Mouse (Mus musculus) c-Kit-positive CD71-negative TER-119-negative erythroid progenitor cells, embryonic 14.5 days (primary cell): ENCODE measurements around the gene B230118H07Rik.

Experiments
- DNase-seq: peaks from one replicate; pipeline ENCODE4 v3.0.0-alpha.2; 2013; ENCODE audit warnings: low read depth

The B230118H07Rik gene

GRCm38 (mm10) chr2:101638979-101639839, 10.1 kb downstream of the B230118H07Rik start:
- DNase-seq, result no peak

DNA sequence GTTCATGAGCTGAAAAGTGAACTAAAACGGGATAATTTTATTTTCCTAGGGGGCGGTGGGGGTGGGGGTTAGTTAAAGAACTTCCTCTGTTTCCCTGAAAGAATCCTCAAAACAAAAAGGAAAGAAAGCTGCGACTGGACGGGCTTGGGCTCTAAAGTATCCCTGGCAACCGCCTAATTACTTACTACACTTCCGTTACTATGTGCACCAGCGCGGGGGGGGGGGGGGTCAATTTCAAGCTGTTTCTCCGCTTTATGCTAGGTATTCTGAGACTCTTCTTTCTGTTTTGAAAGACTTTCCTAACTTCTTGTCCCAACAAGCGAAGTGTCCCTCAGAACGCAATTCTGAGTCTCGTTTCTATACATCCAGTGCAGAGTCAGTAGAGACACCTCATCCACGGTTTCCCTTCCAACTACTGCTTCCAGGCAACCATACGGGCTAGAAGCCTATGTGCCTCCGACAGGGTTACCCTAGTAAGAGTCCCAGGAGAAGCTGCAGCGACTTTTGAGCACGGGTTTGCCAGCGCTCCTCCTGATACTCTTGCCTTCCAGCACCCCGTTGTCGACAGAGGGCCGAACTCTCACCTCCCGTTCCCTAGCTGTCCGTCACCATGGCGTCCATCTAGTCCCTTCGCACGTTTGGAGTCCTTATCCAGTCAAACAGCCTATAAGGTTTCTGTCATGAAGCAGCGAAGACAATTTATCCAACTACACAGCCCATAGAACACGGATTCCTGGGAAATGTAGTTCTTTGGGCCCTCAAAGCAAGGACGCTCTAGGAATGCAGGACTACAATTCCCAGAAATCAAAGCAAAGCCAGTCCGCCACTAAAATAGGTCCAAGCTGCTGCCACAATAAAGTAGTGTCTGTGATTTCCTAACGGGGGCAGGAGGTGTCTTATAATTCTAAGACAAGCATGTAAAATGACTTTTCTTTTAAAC, 20.8 kb downstream of the B230118H07Rik start:
- DNase-seq, result peak; percentile 82

DNA sequence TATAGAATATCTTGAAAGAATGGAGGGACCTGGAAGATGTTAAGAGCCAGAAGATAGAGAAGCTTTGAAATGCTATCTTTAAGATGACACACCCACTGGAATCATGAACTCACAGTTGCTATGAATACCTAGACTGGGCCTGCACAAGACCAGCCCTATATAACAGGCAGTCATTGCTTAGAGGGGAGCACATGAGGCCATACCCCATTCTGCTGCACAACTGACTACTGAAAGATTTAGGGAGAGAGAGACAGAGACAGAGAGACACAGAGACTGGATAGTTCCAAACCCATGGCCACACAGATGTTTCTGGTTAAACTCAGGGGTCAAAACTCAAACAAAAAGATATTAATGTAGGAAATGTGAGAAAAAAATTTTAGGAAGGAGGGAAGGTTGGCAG, 22.1 kb downstream of the B230118H07Rik start:
- DNase-seq, result no peak

- no peak for DNase-seq
These were observed 24.8 kb downstream of the B230118H07Rik start, which contains the start of gene Rag2 for GRCm38 (mm10) chr2:101624526-101624925. Rag2 (plus strand) TSS chr2:101624718.

DNA sequence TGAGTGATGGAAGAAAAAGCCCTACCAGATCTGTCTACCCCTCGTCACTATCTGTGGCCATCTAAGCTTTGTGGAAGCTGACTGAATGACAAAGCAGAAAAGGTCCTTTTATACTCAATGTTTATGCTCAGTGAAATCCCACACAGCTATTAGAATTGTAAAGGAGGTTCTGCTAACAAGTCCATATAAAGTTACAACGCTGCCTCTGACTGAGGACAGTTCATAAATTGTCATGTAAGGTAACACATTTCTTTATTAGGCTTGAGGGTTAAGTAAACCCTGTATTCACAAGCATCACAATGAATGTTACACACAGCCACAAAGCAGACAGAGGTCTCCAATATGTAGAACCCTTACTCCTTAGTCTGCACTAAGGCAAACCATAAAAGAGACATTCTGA, 25.3 kb downstream of the B230118H07Rik start:
- DNase-seq, result no peak

DNA sequence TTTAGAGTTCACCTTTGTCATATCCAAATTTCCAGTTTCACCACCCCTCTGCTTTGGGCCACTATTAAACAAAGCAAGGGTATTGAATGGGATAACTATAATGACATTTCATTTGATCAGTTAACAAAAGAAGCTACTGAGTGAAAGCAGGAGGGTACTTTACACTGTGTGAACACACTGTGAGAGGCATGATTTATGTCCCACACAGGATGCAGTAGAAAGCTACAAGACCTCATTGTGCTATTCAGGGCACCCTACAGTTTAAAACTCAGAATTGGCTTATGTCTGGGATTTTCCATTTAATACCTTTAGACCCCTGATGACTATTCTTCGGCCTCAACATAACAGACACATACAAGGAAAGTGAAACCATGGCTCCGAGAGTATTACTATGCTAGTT, 26.3 kb downstream of the B230118H07Rik start:
- DNase-seq, result no peak

- DNase-seq, result no peak
These were observed 27.7 kb downstream of the B230118H07Rik start for GRCm38 (mm10) chr2:101621611-101622010.

DNA sequence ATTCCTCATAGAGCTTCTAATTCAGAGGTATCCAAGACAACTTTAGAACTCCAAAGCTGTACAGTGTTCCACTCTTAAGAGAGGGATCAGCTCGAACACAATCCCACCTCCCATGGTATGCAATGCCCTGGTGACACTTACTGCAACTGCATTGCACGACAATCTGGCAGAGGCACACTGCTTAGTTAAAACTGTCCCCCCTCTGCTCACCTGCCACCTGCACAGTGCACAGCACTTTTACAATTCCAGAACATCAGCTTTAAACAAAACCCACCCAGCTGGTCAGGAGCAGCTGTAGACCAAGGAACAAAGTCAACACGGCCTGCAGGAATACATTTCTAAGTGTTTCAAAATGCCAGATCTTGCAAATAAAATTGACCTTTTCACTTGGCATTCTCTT, 28.4 kb downstream of the B230118H07Rik start:
- DNase-seq, result no peak

DNA sequence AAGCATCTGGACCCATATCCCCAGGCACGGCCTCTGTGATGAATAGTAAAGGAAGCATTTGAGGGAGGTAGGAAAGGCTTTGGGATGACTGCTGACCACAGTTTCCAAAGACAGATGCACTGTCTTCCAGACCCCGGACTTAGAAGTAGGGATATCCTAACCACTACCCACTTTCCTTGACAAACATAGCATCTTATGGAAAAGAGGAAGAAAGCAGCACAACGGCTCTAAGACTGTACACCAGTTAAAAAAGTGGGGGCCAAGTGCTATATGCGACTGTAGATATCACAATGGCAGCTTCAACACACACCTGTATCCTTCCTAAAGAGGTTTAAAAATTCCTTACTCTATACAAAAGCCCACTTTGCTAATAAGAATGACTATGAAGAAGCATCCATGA, 31.0 kb downstream of the B230118H07Rik start:
- no peak for DNase-seq

DNA sequence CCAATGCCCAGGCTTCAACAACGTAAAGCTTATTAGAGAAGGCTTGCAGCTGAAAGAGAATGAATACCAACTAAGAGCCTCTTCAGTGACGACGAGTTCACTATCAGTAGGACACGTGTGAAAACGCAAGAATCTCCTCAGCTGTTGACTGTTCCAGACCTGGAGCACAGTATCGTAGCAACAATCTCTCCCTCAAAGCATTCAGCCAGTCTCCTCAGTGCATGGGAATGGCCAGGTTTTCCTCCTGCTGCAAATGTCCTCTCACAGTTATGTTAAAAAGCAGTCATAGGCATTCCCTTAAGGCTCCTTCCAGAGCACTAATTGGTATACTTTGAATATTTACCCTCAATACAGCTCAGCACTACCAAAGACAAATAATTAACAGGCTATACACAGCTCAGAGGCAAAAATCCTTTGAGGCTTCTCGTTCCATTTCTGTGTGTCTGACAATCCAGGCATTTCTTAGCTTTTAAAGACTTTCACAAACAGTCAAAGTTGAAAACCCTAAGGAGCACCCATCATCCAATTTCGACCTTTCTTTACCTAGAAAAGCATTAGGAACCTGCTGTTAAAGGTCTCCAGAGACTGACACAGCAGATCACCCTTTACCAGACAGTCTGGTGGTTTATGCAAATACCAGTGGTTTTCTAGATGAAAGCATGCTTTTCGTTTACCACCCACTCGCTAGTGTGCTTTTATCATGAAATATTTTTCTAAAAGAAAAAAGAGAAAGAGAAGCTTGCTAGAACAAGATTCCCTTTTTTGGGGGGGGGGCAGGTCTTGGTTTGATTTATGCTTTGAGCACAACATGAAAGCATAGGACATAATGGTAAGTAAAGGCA, 33.6 kb downstream of the B230118H07Rik start:
- DNase-seq, result no peak

GRCm38 (mm10) chr2:101610861-101611260, 38.5 kb downstream of the B230118H07Rik start:
- no peak for DNase-seq

- DNase-seq, result no peak
These were observed 41.0 kb downstream of the B230118H07Rik start for GRCm38 (mm10) chr2:101608232-101608894.

- DNase-seq, result no peak
These were observed 46.2 kb downstream of the B230118H07Rik start for GRCm38 (mm10) chr2:101603099-101603498.

- no peak for DNase-seq
These were observed 48.6 kb downstream of the B230118H07Rik start for GRCm38 (mm10) chr2:101600703-101601102.

DNA sequence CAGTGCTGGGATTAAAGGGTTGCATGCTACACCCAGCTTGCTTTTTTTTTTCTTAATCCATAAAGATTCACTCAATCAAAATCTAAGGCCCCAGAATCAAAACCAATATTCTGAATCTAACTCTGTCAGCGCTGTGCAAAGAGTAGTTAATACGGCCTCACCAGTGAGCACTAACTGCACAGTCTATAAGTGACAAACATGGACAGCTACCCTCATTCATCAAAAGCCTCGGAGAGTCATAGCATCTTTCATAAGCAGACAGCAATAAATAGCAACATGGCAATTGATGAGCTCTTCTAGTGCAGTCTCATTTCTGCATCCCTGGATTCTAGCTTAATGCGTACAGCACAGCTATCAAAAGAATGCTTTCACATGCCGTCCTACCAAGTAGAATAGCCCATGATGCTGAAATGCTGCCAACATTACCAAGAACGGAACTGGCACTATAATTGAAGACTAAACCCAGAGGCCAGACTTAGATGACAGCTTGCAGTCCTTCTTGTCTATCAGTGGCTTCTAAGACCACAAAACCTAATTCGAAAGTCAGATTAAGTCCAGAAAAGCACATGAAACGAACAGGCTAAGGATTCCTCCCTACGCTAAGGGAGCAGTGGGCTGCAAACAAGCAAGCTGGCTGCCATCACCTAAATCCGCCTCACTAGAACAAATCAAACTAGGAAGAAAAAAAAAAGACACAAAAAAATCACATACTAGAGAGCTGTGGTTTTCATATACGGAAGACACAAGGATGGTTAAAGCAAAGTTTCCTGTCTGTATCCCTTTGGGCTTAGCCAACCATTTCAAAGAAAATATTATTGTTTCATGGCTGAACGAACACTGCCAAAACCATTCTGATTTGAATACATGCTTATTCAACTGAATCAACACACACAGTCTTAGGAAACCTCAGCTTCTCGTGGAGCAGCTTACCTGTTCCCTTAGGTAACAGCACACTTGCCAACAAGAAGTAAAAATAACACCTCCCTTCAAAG, 50.8 kb downstream of the B230118H07Rik start:
- DNase-seq, result no peak

DNA sequence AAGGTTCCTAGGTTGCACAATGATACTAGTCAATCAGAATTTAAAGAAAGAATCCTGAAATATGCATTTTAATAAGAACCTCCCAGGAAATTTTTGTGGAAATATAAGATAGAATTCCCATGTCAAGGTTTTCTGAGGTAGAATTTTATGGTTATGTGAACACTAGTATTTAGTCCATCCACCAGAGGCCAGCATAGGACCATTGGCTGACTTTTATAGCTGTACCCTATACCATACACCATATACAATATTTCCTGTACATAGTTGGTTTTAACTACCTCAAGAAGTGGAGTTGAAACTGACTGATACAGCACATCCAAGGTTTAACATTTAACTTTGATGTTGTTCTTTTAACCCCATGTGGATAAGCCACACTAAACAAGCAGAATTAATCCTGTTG, 52.1 kb downstream of the B230118H07Rik start:
- no peak for DNase-seq

DNA sequence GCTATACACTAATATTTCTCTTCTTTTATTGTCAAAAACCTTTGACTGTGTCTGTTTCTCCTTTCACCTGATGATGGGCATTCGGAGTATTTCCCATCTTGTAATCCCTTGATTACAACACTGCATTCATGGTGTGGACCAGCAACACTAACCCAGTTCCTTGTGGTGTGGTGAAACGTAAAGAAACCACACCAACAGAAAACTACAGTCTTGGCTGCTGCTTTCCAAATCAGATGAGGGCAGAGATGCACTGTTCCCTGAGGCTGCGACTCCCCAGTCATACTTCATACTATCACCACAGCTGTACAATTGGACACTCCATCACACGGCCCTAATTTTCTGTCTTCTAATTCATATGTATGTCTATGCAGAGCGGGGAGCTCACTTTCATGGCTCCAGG, 54.7 kb downstream of the B230118H07Rik start:
- no peak for DNase-seq

- DNase-seq, result no peak
These were observed 56.4 kb downstream of the B230118H07Rik start for GRCm38 (mm10) chr2:101592886-101593285.

DNA sequence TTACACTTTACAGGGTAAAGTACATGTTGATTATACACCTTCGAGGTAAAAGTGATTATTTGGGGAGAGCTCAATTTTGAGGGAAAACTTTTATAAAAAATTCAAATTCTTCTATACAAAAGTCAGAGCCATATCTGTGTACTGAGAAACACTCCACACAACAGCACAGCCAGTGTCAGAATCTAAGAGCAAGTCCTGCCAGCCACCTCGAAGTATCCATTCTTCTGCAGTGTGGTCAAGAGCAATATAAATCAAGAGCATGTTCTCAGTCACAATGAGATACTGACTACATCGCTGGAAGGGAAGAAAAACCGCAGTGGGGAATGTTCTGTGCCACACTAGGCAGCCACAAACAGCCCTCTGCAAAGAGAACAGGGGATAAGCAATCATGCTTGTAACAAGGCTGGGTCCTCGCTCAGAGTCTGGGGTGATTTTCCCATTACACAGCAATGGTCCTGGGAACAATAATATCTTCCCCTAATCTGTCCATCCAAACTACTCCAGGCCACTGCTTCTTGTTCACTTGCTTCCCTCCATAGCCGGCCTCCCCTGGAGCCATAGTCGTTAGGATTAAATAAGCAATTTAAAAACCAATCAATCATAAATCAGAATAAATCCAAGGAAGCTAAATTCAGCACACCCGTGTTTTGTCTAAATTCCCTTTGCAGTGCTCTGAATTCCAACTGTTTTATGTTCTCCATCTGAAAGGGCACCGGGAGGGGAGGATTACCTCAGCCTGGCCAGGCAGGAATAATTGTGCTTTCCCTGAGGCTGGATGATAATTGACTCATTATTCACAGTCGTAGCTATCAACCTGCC, 57.1 kb downstream of the B230118H07Rik start:
- no peak for DNase-seq
